Mouse (Mus musculus): ENCODE measurements around the gene Dlx2.

Gene Dlx2

GRCm38 (mm10) chr2:71540611-71541417 lies 5.7 kb downstream of the Dlx2 start:
- peak; percentile 18 for DNase-seq (ENCODE audit: low read depth)

GRCm38 (mm10) chr2:71534242-71535052 lies 12.1 kb downstream of the Dlx2 start:
- no peak for DNase-seq (ENCODE audit: low read depth)

- DNase-seq (ENCODE audit: low read depth): no peak
These were observed 13.5 kb downstream of the Dlx2 start for GRCm38 (mm10) chr2:71533094-71533493.

GRCm38 (mm10) chr2:71531990-71532970 lies 14.3 kb downstream of the Dlx2 start:
- peak; percentile 21 for DNase-seq (ENCODE audit: low read depth)

GRCm38 (mm10) chr2:71531124-71531590 lies 15.4 kb downstream of the Dlx2 start:
- no peak for DNase-seq (ENCODE audit: low read depth)

- peak; percentile 17 for DNase-seq (ENCODE audit: low read depth)
These were observed 16.0 kb downstream of the Dlx2 start for GRCm38 (mm10) chr2:71530391-71531123.

GRCm38 (mm10) chr2:71529511-71530351 lies 16.8 kb downstream of the Dlx2 start:
- DNase-seq (ENCODE audit: low read depth): peak; percentile 43

- no peak for DNase-seq (ENCODE audit: low read depth)
These were observed 17.6 kb downstream of the Dlx2 start for GRCm38 (mm10) chr2:71528714-71529510.

GRCm38 (mm10) chr2:71528014-71528713 lies 18.4 kb downstream of the Dlx2 start, which contains the start of gene Dlx1:
Gene Dlx1, plus strand, starts transcription at chr2:71528113.
- no peak for DNase-seq (ENCODE audit: low read depth)

GRCm38 (mm10) chr2:71527323-71528013 lies 19.1 kb downstream of the Dlx2 start:
- DNase-seq (ENCODE audit: low read depth): peak; percentile 14

- no peak for DNase-seq (ENCODE audit: low read depth)
These were observed 19.8 kb downstream of the Dlx2 start for GRCm38 (mm10) chr2:71526595-71527322.

GRCm38 (mm10) chr2:71524763-71525162 lies 21.8 kb downstream of the Dlx2 start:
- DNase-seq (ENCODE audit: low read depth): no peak

- no peak for DNase-seq (ENCODE audit: low read depth)
These were observed 23.1 kb downstream of the Dlx2 start for GRCm38 (mm10) chr2:71523431-71523830.

- peak; percentile 34 for DNase-seq (ENCODE audit: low read depth)
These were observed 23.7 kb downstream of the Dlx2 start for GRCm38 (mm10) chr2:71522871-71523270.

GRCm38 (mm10) chr2:71517466-71518099 lies 29.0 kb downstream of the Dlx2 start:
- no peak for DNase-seq (ENCODE audit: low read depth)

GRCm38 (mm10) chr2:71516995-71517394 lies 29.6 kb downstream of the Dlx2 start:
- no peak for DNase-seq (ENCODE audit: low read depth)

GRCm38 (mm10) chr2:71512326-71512725 lies 34.2 kb downstream of the Dlx2 start:
- DNase-seq (ENCODE audit: low read depth): no peak
